Mouse (Mus musculus): ENCODE data around the gene Auts2.

GRCm38 (mm10) chr5:132485994-132486393, 57.1 kb downstream of the Auts2 start:
- no peak for TF ChIP-seq CTCF (IDR thresholded peaks at IDR 0.05; ENCODE audit: borderline replicate concordance, insufficient read depth, low read depth, low read length)
- no peak for TF ChIP-seq POLR2A (IDR thresholded peaks at IDR 0.05; ENCODE audit: borderline replicate concordance, insufficient read depth, low read length)

Measured in cerebellum, adult 2 months (tissue).